8 mouse cellular contexts compared by ENCODE assay signal in genomic region chr11:72564232-72564807, GRCm38 (mm10). TPM values are rescaled to one million over a fixed set of nuclear protein-coding genes. Genes with fewer than 3 reads are reported as not detected.
A peak's percentile ranks its signal among the peaks of the same experiment; 100 is the strongest.
DNase-seq lines count a peak whose midpoint lies in the region; ATAC-seq and TF ChIP-seq lines count a peak whose summit lies in the region.

No protein-coding gene starts in this region.

- no peaks in the 10 kb centered on the region for H3K9me3 ChIP-seq in heart, embryonic 12.5 days (replicated peaks)
- no peaks in the 10 kb centered on the region for H3K9me3 ChIP-seq in G1E (replicated peaks)
- H3K9me3 ChIP-seq in embryonic facial prominence, embryonic 10.5 days: no peaks in the 10 kb centered on the region
- no peaks in the 10 kb centered on the region for H3K9me3 ChIP-seq in hindbrain, postnatal 0 days (ENCODE audit: low read length)

- H3K9ac ChIP-seq in heart, embryonic 12.5 days: no peak overlapping the region
- H3K9ac ChIP-seq in hindbrain, postnatal 0 days (replicated peaks; ENCODE audit: low read length): no peak overlapping the region

- 21% methylated on average over 6 of the region's 6 CpGs for WGBS in heart, embryonic 12.5 days
- WGBS in embryonic facial prominence, embryonic 10.5 days: 28% methylated on average over 6 of the region's 6 CpGs
- WGBS in hindbrain, postnatal 0 days: 22% methylated on average over 6 of the region's 6 CpGs
- WGBS in small intestine, adult 2 months: 21% methylated on average over 6 of the region's 6 CpGs

- H3K4me1 ChIP-seq in heart, embryonic 12.5 days (replicated peaks): 0 out of 2 replicates have a peak, but pooled peaks cover 2% of the 10 kb centered on the region
- peaks cover 29% of the 10 kb centered on the region for H3K4me1 ChIP-seq in G1E (ENCODE audit: insufficient read depth, low read depth, low read length)
- H3K4me1 ChIP-seq in embryonic facial prominence, embryonic 10.5 days: no peaks in the 10 kb centered on the region
- no peaks in the 10 kb centered on the region for H3K4me1 ChIP-seq in hindbrain, postnatal 0 days (ENCODE audit: insufficient read depth, low read length)
- no peaks in the 10 kb centered on the region for H3K4me1 ChIP-seq in small intestine, adult 2 months (ENCODE audit: control insufficient read depth, insufficient read depth, insufficient read length, low read length)

- peak; percentile 45 for DNase-seq in heart, adult 8-10 months (ENCODE audit: low spot score)
- peak; percentile 38 for DNase-seq in G1E (ENCODE audit: low spot score)
- DNase-seq in embryonic facial prominence, embryonic 10.5 days (ENCODE audit: low spot score): peak; percentile 43
- peak; percentile 87 for DNase-seq in hindbrain, postnatal 0 days (ENCODE audit: low spot score)
- peak; percentile 26 for DNase-seq in lung, postnatal 14 days
- no peak for DNase-seq in right cerebral cortex, postnatal 25 days

- H3K27me3 ChIP-seq in heart, embryonic 12.5 days (replicated peaks): no peaks in the 10 kb centered on the region
- H3K27me3 ChIP-seq in G1E (ENCODE audit: insufficient read depth, low read length): peaks cover 14% of the 10 kb centered on the region
- no peaks in the 10 kb centered on the region for H3K27me3 ChIP-seq in embryonic facial prominence, embryonic 10.5 days (replicated peaks; ENCODE audit: low read depth, poor library complexity, severe bottlenecking)
- no peaks in the 10 kb centered on the region for H3K27me3 ChIP-seq in hindbrain, postnatal 0 days (ENCODE audit: insufficient read depth, low read length)
- H3K27me3 ChIP-seq in small intestine, adult 2 months (ENCODE audit: control insufficient read depth, insufficient read depth, low read length): no peaks in the 10 kb centered on the region

- no peaks in the 10 kb centered on the region for H3K36me3 ChIP-seq in heart, embryonic 12.5 days
- no peaks in the 10 kb centered on the region for H3K36me3 ChIP-seq in G1E (replicated peaks)
- H3K36me3 ChIP-seq in embryonic facial prominence, embryonic 10.5 days (replicated peaks): no peaks in the 10 kb centered on the region
- H3K36me3 ChIP-seq in hindbrain, postnatal 0 days (ENCODE audit: insufficient read depth, low read length): no peaks in the 10 kb centered on the region
- no peaks in the 10 kb centered on the region for H3K36me3 ChIP-seq in small intestine, adult 2 months (ENCODE audit: control insufficient read depth, insufficient read depth, low read length)

- no peak overlapping the region for H3K4me3 ChIP-seq in heart, embryonic 12.5 days
- no peak overlapping the region for H3K4me3 ChIP-seq in G1E (ENCODE audit: low read depth, low read length)
- no peak overlapping the region for H3K4me3 ChIP-seq in embryonic facial prominence, embryonic 10.5 days
- H3K4me3 ChIP-seq in hindbrain, postnatal 0 days (ENCODE audit: low read length): no peak overlapping the region
- H3K4me3 ChIP-seq in small intestine, adult 2 months (ENCODE audit: low read depth, low read length): no peak overlapping the region

- H3K4me2 ChIP-seq in heart, embryonic 12.5 days: no peak overlapping the region
- no peak overlapping the region for H3K4me2 ChIP-seq in hindbrain, postnatal 0 days (ENCODE audit: low read depth, low read length)

- no peak for ATAC-seq in heart, embryonic 12.5 days (ENCODE audit: insufficient number of reproducible peaks, low FRiP score)
- ATAC-seq in G1E (ENCODE audit: extremely low read depth, insufficient number of reproducible peaks, low FRiP score, poor library complexity, severe bottlenecking): no peak
- ATAC-seq in hindbrain, postnatal 0 days: peak; percentile 63; the same call in 1 of the 2 replicates

- peak; percentile 41; the same call in 1 of the 2 replicates for TF ChIP-seq CTCF in G1E (IDR thresholded peaks at IDR 0.05; ENCODE audit: low read depth, low read length)
- peak; percentile 91 for TF ChIP-seq CTCF in hindbrain, postnatal 0 days (IDR thresholded peaks at IDR 0.05; ENCODE audit: low read depth)
- TF ChIP-seq CTCF in small intestine, adult 2 months (IDR thresholded peaks at IDR 0.05; ENCODE audit: extremely low read depth, insufficient read length, insufficient replicate concordance, low read depth, low read length): peak; percentile 42; the same call in 1 of the 2 replicates

- no peak overlapping the region for H3K27ac ChIP-seq in heart, embryonic 12.5 days (ENCODE audit: poor library complexity, severe bottlenecking)
- H3K27ac ChIP-seq in embryonic facial prominence, embryonic 10.5 days (replicated peaks): no peak overlapping the region
- H3K27ac ChIP-seq in hindbrain, postnatal 0 days: no peak overlapping the region
- H3K27ac ChIP-seq in small intestine, adult 2 months (ENCODE audit: insufficient read depth, low read depth, low read length): no peak overlapping the region

- TF ChIP-seq POLR2A in small intestine, adult 2 months (IDR thresholded peaks at IDR 0.05; ENCODE audit: low read depth, low read length): no peak

RNA-seq across cellular contexts. Expression of gene Spns3, which starts 14.0 kb away (rescaled TPM):
- total RNA-seq in heart, adult 8-10 months (2022): under 1 TPM in 1 of 4 experiments, not detected in 3; 0.14 TPM
- 0.10 and 0.19 TPM in 2 replicates for polyA plus RNA-seq in heart, embryonic 12.5 days (2016; fragmentation: Nextera tagmentation; extraction: Ambion mirVana)
- total RNA-seq in G1E (2014; fragmentation: Nextera tagmentation): not detected in 2 replicates
- total RNA-seq in G1E (2017): 0.11 and 0.12 TPM in 2 replicates
- polyA plus RNA-seq in G1E (2012): not detected in 2 replicates
- polyA plus RNA-seq in embryonic facial prominence, embryonic 10.5 days (2016; fragmentation: Nextera tagmentation; extraction: Ambion mirVana): 0.04 and 0.14 TPM in 2 replicates
- 0.10 TPM in 1 of 2 replicates, not detected in the other for total RNA-seq in hindbrain, postnatal 0 days (2014; rRNA removed)
- 0.13 and 0.25 TPM in 2 replicates for polyA plus RNA-seq in hindbrain, postnatal 0 days (2015; fragmentation: Nextera tagmentation; extraction: Ambion mirVana)
- 2.2 and 8.5 TPM in 2 replicates for polyA plus RNA-seq in small intestine, adult 2 months (2012; rRNA removed)

RNA-seq across cellular contexts. Expression of gene Ube2g1, which starts 42.8 kb away (rescaled TPM):
- total RNA-seq in heart, adult 8-10 months (2022): 10 to 100 TPM; 52.5 to 66.4 (median 60.5) TPM
- 68.5 and 71.0 TPM in 2 replicates for polyA plus RNA-seq in heart, embryonic 12.5 days (2016; fragmentation: Nextera tagmentation; extraction: Ambion mirVana)
- 98.9 and 119 TPM in 2 replicates for total RNA-seq in G1E (2014; fragmentation: Nextera tagmentation)
- total RNA-seq in G1E (2017): 52.6 and 60.1 TPM in 2 replicates
- 32.2 and 47.7 TPM in 2 replicates for polyA plus RNA-seq in G1E (2012)
- polyA plus RNA-seq in embryonic facial prominence, embryonic 10.5 days (2016; fragmentation: Nextera tagmentation; extraction: Ambion mirVana): 89.0 and 91.5 TPM in 2 replicates
- total RNA-seq in hindbrain, postnatal 0 days (2014; rRNA removed): 32.0 and 40.1 TPM in 2 replicates
- 65.4 and 68.1 TPM in 2 replicates for polyA plus RNA-seq in hindbrain, postnatal 0 days (2015; fragmentation: Nextera tagmentation; extraction: Ambion mirVana)
- 5.9 and 8.9 TPM in 2 replicates for polyA plus RNA-seq in small intestine, adult 2 months (2012; rRNA removed)

Comparison
In these comparisons a context has a peak if more than half of its experiments do, and no peak if none do; other contexts are left out.
1. CTCF ChIP-seq: peak in every context shown above with its lines; median percentile 91 in hindbrain, postnatal 0 days; 42 in small intestine, adult 2 months; 41 in G1E.